Mouse (Mus musculus) kidney, adult 2 months (tissue): ENCODE measurements at regions not wholly inside any gene's neighbourhood (a gene's known extent, or its start where the extent isn't known, plus 50 kb on each side); places are given as distances from the start of the nearest gene placed in this dataset.

Source experiments
- DNase-seq: peaks from one replicate; pipeline ENCODE4 v3.0.0; 2021
- H3K27ac ChIP-seq: fragments of 200-500 bp; 2 replicates; pipeline ENCODE4 v1.5.1; 2012; ENCODE audit warnings: low read depth, low read length, control low read depth, inconsistent platforms; ENCODE audit not compliant: insufficient read depth
- H3K27me3 ChIP-seq: fragments of 200-500 bp; replicated peaks from 2 replicates; pipeline ENCODE4 v1.6.1; 2012; ENCODE audit warnings: mild to moderate bottlenecking, moderate library complexity, low read length, inconsistent platforms; ENCODE audit not compliant: control insufficient read depth, insufficient read depth
- H3K36me3 ChIP-seq: fragments of 200-500 bp; 2 replicates; pipeline ENCODE4 v1.6.1; 2012; ENCODE audit warnings: mild to moderate bottlenecking, moderate library complexity, low read length, inconsistent platforms; ENCODE audit not compliant: control insufficient read depth, insufficient read depth
- H3K4me1 ChIP-seq: fragments of 200-500 bp; 2 replicates; pipeline ENCODE4 v1.6.1; 2011; ENCODE audit warnings: low read length; ENCODE audit not compliant: control insufficient read depth, insufficient read depth
- H3K4me3 ChIP-seq: fragments of 200-500 bp; 2 replicates; pipeline ENCODE4 v1.5.1; 2011; ENCODE audit warnings: mild to moderate bottlenecking, low read depth, low read length, control low read depth; ENCODE audit not compliant: insufficient read depth
- CTCF ChIP-seq: fragments of 200-500 bp; conservative IDR thresholded peaks from 2 replicates; pipeline ENCODE4 v1.5.1; 2011; ENCODE audit warnings: low read depth, mild to moderate bottlenecking, control low read depth, low read length, moderate library complexity, mixed read lengths; ENCODE audit not compliant: insufficient read depth, insufficient read length
- POLR2A ChIP-seq: fragments of 200-500 bp; IDR thresholded peaks from one replicate; pipeline ENCODE4 v1.6.1; 2011; ENCODE audit warnings: low read depth, low read length, control low read depth
- WGBS: fragments of 180-500 bp; shearing (Covaris S2); methylation state at CpG from one replicate; pipeline ENCODE4 v1.1.7; 2018; 5-methylcytosine and 5-hydroxymethylcytosine counted together

- Histone ChIP-seq H3K4me1 (no peaks in the 10 kb centered on the region), H3K4me3 (no peak overlapping the region), H3K27ac (no peak overlapping the region), H3K27me3 (no peaks in the 10 kb centered on the region), H3K36me3 (no peaks in the 10 kb centered on the region)
- 95% methylated on average over 4 of the region's 4 CpGs for WGBS
- no peak for TF ChIP-seq POLR2A
- DNase-seq: no peak
These were observed 188.4 kb upstream of the Zfp462 start for GRCm38 (mm10) chr4:54756441-54756840.

- Histone ChIP-seq H3K4me3 (peak overlapping the region; percentile 47), H3K27ac (no peak overlapping the region), H3K27me3 (no peaks in the 10 kb centered on the region), H3K4me1 (no peaks in the 10 kb centered on the region), H3K36me3 (no peaks in the 10 kb centered on the region)
- WGBS: 25% methylated on average over 19 of the region's 19 CpGs
- no peak for TF ChIP-seq POLR2A
- no peak for TF ChIP-seq CTCF
- DNase-seq: peak; percentile 61
These were observed 186.9 kb upstream of the Zfp462 start for GRCm38 (mm10) chr4:54757715-54758500.

GRCm38 (mm10) chr4:54758501-54758829, 186.4 kb upstream of the Zfp462 start:
- DNase-seq: no peak
- no peaks in the 10 kb centered on the region for H3K4me1 ChIP-seq
- H3K27me3 ChIP-seq: no peaks in the 10 kb centered on the region
- H3K27ac ChIP-seq: no peak overlapping the region
- 24% methylated on average over 8 of the region's 8 CpGs for WGBS
- no peak for TF ChIP-seq POLR2A
- no peak for TF ChIP-seq CTCF
- no peaks in the 10 kb centered on the region for H3K36me3 ChIP-seq
- peak overlapping the region; percentile 47 for H3K4me3 ChIP-seq

- no peak overlapping the region for H3K4me3 ChIP-seq
- no peaks in the 10 kb centered on the region for H3K27me3 ChIP-seq
- H3K27ac ChIP-seq: no peak overlapping the region
- no peak for TF ChIP-seq CTCF
- no peak for TF ChIP-seq POLR2A
- 48% methylated on average over 5 of the region's 5 CpGs for WGBS
- H3K4me1 ChIP-seq: no peaks in the 10 kb centered on the region
- DNase-seq: peak; percentile 11
- no peaks in the 10 kb centered on the region for H3K36me3 ChIP-seq
These were observed 183.6 kb upstream of the Zfp462 start for GRCm38 (mm10) chr4:54761257-54761656.

GRCm38 (mm10) chr4:54765045-54765444, 179.8 kb upstream of the Zfp462 start:
- TF ChIP-seq POLR2A (no peak), CTCF (no peak)
- Histone ChIP-seq H3K4me3 (no peak overlapping the region), H3K27ac (no peak overlapping the region), H3K4me1 (no peaks in the 10 kb centered on the region), H3K27me3 (no peaks in the 10 kb centered on the region), H3K36me3 (no peaks in the 10 kb centered on the region)
- no peak for DNase-seq
- WGBS: 79% methylated on average over 1 of the region's 1 CpGs

- H3K36me3 ChIP-seq: no peaks in the 10 kb centered on the region
- no peaks in the 10 kb centered on the region for H3K27me3 ChIP-seq
- no peak for DNase-seq
- TF ChIP-seq CTCF (no peak), POLR2A (no peak)
- no peak overlapping the region for H3K4me3 ChIP-seq
- H3K27ac ChIP-seq: no peak overlapping the region
- WGBS: 65% methylated on average over 8 of the region's 8 CpGs
- no peaks in the 10 kb centered on the region for H3K4me1 ChIP-seq
These were observed 177.2 kb upstream of the Zfp462 start for GRCm38 (mm10) chr4:54767506-54768200.

- TF ChIP-seq POLR2A (no peak), CTCF (no peak)
These were observed 176.0 kb upstream of the Zfp462 start for GRCm38 (mm10) chr4:54768836-54769235.

More at GRCm38 (mm10) chr4:54768836-54769235, 176.0 kb upstream of the Zfp462 start:
- Histone ChIP-seq H3K27ac (no peak overlapping the region), H3K27me3 (no peaks in the 10 kb centered on the region), H3K4me1 (no peaks in the 10 kb centered on the region), H3K36me3 (no peaks in the 10 kb centered on the region), H3K4me3 (no peak overlapping the region)
- WGBS: 51% methylated on average over 4 of the region's 4 CpGs
- DNase-seq: no peak
